Mouse (Mus musculus): Measurements from ENCODE around the gene Eml3. TPM values are rescaled to one million over a fixed set of nuclear protein-coding genes. Genes with fewer than 3 reads are reported as not detected.

Eml3 gene
- polyA plus RNA-seq, 1 experiment from 2014 or later: 9.5 TPM

DNA sequence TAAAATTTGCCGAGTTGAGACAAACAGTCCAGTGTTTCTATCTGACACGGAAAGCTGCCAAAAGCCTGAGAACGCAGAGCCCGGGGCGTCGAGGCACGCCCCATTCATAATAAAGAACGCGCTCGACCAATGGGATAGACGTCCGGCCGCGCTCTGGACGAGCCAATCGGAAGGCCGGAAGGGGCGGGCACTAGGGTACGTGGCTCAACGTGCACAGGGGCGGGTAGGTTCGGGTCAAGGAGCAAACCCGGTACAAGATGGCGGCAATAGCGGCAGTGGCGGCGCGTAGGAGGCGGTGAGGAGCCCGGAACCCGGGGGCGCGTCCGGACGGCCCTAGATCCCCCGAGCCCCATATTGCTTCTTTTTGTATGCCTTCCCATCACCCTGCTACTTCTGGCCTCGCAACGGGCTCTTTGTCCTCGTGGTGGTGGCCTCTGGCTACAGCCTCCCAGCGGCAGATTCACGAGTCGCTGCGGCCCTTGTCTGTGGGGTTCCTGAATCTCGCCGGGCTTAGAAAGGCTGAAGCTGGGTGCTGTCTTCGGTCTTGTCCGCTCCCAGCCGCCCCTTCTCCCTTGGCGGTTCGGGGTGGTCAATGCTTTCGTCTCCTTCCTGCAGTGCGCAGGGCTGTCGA lies 31.4 kb upstream of the Eml3 start, which contains the start of gene Ganab:
Ganab (plus strand) TSS at position 207 of the 631 bp plus-strand sequence.
- H3K9ac ChIP-seq (replicated peaks): peak within 1 kb of the TSS; percentile 97
- peak; percentile 99 for ATAC-seq
- peak; percentile 98 for DNase-seq
- peak within 1 kb of the TSS; percentile 97 for H3K27ac ChIP-seq (ENCODE audit: low read depth)
- peaks cover 12% of the 10 kb centered on the region for H3K36me3 ChIP-seq (replicated peaks; ENCODE audit: insufficient read depth, low read length)
- H3K4me3 ChIP-seq (ENCODE audit: low read depth, low read length): peak within 1 kb of the TSS; percentile 98
- H3K9me3 ChIP-seq (ENCODE audit: low read length): no peaks in the 10 kb centered on the region
- under 1% methylated on average over 53 of the region's 53 CpGs for WGBS (ENCODE audit: insufficient replicate concordance)
- H3K4me2 ChIP-seq (ENCODE audit: low read depth, low read length): peak within 1 kb of the TSS; percentile 94
- H3K27me3 ChIP-seq (ENCODE audit: insufficient read depth, low read length): no peaks in the 10 kb centered on the region
- H3K4me1 ChIP-seq (ENCODE audit: insufficient read depth): peaks cover 41% of the 10 kb centered on the region
- peak; percentile 32 for TF ChIP-seq CTCF (IDR thresholded peaks at IDR 0.05; ENCODE audit: low read depth)
- 0 out of 2 replicates have a peak, but pooled peaks have one; percentile 37 for TF ChIP-seq EP300 (IDR thresholded peaks at IDR 0.05; ENCODE audit: low read depth)

DNA sequence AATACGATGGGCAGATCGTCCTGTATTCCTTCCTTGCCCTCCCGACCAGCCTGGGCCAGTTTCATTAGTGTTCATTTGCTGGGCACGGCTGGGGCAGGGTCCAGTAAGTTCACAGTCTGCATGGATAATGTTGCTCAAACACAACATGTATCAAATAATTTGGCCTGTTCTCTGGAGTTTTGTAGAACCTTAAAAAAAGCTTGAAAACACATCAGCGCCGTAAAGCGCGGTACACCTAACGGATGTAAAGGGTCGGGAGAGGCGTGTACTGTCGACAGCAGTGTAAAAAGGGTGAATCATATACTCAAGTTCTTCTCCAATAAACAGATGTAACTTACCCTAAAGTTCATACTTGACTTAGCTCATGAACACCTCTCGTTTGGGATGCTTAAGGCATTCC lies 30.8 kb upstream of the Eml3 start:
- Histone ChIP-seq H3K4me3 (ENCODE audit: low read depth, low read length) (peak overlapping the region; percentile 98), H3K27me3 (ENCODE audit: insufficient read depth, low read length) (no peaks in the 10 kb centered on the region), H3K9me3 (ENCODE audit: low read length) (no peaks in the 10 kb centered on the region), H3K36me3 (replicated peaks; ENCODE audit: insufficient read depth, low read length) (peaks cover 17% of the 10 kb centered on the region), H3K9ac (replicated peaks) (peak overlapping the region; percentile 97), H3K4me1 (ENCODE audit: insufficient read depth) (peaks cover 40% of the 10 kb centered on the region), H3K4me2 (ENCODE audit: low read depth, low read length) (peak overlapping the region; percentile 94), H3K27ac (ENCODE audit: low read depth) (peak overlapping the region; percentile 97)
- no peak for TF ChIP-seq CTCF (IDR thresholded peaks at IDR 0.05; ENCODE audit: low read depth)
- TF ChIP-seq EP300 (IDR thresholded peaks at IDR 0.05; ENCODE audit: low read depth): no peak
- WGBS (ENCODE audit: insufficient replicate concordance): 3% methylated on average over 13 of the region's 13 CpGs
- DNase-seq (no peak), ATAC-seq (no peak)

DNA sequence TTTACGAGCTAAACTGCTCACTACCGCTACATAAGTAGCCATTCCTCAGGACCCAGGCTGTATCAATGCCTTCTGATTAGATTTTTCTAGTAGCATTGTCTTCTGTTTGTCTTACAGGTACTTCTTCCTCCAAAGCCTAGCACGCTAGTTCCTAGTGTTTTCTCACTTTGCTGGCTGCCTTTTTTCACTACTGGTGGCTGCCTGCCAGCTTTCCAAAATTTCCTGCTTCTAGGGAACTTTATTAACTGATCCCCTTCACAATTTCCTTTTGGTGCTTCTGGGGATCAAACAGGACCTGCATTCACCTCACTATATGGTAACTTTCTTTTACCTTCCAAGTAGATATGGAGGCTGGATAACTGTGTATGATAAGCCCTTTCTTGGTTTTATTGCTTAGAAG lies 30.3 kb upstream of the Eml3 start:
- no peak for DNase-seq
- Histone ChIP-seq H3K4me1 (ENCODE audit: insufficient read depth) (peaks cover 35% of the 10 kb centered on the region), H3K27ac (ENCODE audit: low read depth) (no peak overlapping the region; the same call in 1 of the 2 replicates)

DNA sequence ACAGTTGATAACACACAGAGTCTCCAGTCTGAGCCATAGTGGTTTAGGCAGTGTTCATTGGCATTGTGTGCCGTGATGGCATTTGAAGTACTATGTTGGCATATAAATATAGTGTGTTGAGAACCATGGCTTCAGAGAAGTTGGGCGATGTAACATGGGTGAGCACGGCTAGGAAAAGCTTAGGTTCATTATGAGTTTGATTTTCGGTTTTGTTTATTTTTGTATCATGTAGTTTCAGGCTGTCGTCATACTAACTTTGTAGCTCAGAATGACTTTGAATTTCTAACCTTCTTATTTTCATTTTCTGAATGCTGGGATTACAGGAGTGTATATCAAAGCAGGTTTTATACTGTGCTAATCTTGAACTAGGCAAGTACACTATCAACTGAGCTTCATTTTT lies 25.9 kb upstream of the Eml3 start:
- no peak for TF ChIP-seq CTCF (IDR thresholded peaks at IDR 0.05; ENCODE audit: low read depth)
- TF ChIP-seq EP300 (IDR thresholded peaks at IDR 0.05; ENCODE audit: low read depth): no peak
- Histone ChIP-seq H3K9me3 (ENCODE audit: low read length) (no peaks in the 10 kb centered on the region), H3K9ac (replicated peaks) (no peak overlapping the region), H3K4me1 (ENCODE audit: insufficient read depth) (peaks cover 20% of the 10 kb centered on the region), H3K27ac (ENCODE audit: low read depth) (no peak overlapping the region), H3K4me2 (ENCODE audit: low read depth, low read length) (no peak overlapping the region), H3K27me3 (ENCODE audit: insufficient read depth, low read length) (no peaks in the 10 kb centered on the region), H3K4me3 (ENCODE audit: low read depth, low read length) (no peak overlapping the region), H3K36me3 (replicated peaks; ENCODE audit: insufficient read depth, low read length) (peaks cover 54% of the 10 kb centered on the region)
- no peak for DNase-seq
- no peak for ATAC-seq
- 90% methylated on average over 5 of the region's 5 CpGs for WGBS (ENCODE audit: insufficient replicate concordance)

More for the DNA sequence above, 30.3 kb upstream of the Eml3 start:
- Histone ChIP-seq H3K36me3 (replicated peaks; ENCODE audit: insufficient read depth, low read length) (peaks cover 20% of the 10 kb centered on the region), H3K4me3 (ENCODE audit: low read depth, low read length) (peak overlapping the region; percentile 98), H3K4me2 (ENCODE audit: low read depth, low read length) (peak overlapping the region; percentile 94), H3K27me3 (ENCODE audit: insufficient read depth, low read length) (no peaks in the 10 kb centered on the region), H3K9me3 (ENCODE audit: low read length) (no peaks in the 10 kb centered on the region), H3K9ac (replicated peaks) (peak overlapping the region; percentile 97)
- no peak for TF ChIP-seq CTCF (IDR thresholded peaks at IDR 0.05; ENCODE audit: low read depth)
- no peak for TF ChIP-seq EP300 (IDR thresholded peaks at IDR 0.05; ENCODE audit: low read depth)
- ATAC-seq: no peak
- 25% methylated on average over 3 of the region's 3 CpGs for WGBS (ENCODE audit: insufficient replicate concordance)

DNA sequence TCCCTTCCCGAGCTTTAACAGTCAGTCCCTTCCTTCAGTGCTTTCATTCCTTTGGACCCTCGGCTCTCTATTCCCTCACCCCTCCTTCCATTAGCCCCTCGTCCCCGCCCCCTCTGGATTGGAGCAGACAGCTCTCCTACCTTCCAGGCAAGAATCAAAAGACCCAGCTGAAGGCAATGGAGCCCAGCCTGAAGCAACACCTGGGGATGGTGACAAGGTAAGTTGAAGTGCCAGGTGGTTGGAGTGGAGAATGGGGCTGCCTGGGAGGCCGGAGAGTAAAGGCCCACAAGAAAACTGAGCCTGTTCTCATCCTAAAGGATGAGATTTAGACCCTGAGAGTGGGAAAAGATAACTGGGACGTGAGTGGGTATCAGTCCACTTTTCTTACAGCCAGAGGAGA lies 20.8 kb upstream of the Eml3 start:
- no peak overlapping the region for H3K4me2 ChIP-seq (ENCODE audit: low read depth, low read length)
- H3K4me3 ChIP-seq (ENCODE audit: low read depth, low read length): no peak overlapping the region
- ATAC-seq (no peak), DNase-seq (no peak)
- H3K4me1 ChIP-seq (ENCODE audit: insufficient read depth): no peaks in the 10 kb centered on the region
- H3K27ac ChIP-seq (ENCODE audit: low read depth): no peak overlapping the region
- peaks cover 94% of the 10 kb centered on the region for H3K36me3 ChIP-seq (replicated peaks; ENCODE audit: insufficient read depth, low read length)
- H3K9ac ChIP-seq (replicated peaks): no peak overlapping the region
- H3K9me3 ChIP-seq (ENCODE audit: low read length): no peaks in the 10 kb centered on the region
- WGBS (ENCODE audit: insufficient replicate concordance): 89% methylated on average over 6 of the region's 6 CpGs
- no peak for TF ChIP-seq CTCF (IDR thresholded peaks at IDR 0.05; ENCODE audit: low read depth)
- TF ChIP-seq EP300 (IDR thresholded peaks at IDR 0.05; ENCODE audit: low read depth): no peak
- no peaks in the 10 kb centered on the region for H3K27me3 ChIP-seq (ENCODE audit: insufficient read depth, low read length)

DNA sequence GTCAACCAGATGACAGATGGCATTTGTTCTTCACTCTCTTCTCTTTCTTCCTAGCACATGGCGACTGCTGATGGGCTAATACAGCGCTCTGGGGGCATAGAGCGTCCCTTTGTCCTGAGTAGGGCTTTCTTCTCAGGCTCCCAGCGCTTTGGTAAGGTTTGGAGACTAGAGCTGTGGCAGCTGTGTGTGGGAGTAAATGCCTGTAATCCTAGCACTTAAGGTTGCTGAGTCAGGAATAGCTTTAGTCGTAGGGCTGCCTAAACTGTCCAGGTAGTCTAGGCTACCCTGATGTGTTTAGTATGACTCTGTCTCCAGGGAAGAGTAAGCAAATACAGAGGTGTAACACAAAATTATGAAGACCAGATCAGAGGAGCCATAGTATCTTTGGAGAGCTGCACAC lies 17.5 kb upstream of the Eml3 start:
- Histone ChIP-seq H3K27me3 (ENCODE audit: insufficient read depth, low read length) (no peaks in the 10 kb centered on the region), H3K4me1 (ENCODE audit: insufficient read depth) (no peaks in the 10 kb centered on the region), H3K4me3 (ENCODE audit: low read depth, low read length) (no peak overlapping the region), H3K36me3 (replicated peaks; ENCODE audit: insufficient read depth, low read length) (peaks cover 95% of the 10 kb centered on the region), H3K27ac (ENCODE audit: low read depth) (no peak overlapping the region), H3K9me3 (ENCODE audit: low read length) (no peaks in the 10 kb centered on the region), H3K4me2 (ENCODE audit: low read depth, low read length) (no peak overlapping the region), H3K9ac (replicated peaks) (no peak overlapping the region)
- no peak for ATAC-seq
- no peak for TF ChIP-seq CTCF (IDR thresholded peaks at IDR 0.05; ENCODE audit: low read depth)
- TF ChIP-seq EP300 (IDR thresholded peaks at IDR 0.05; ENCODE audit: low read depth): no peak
- DNase-seq: no peak
- WGBS (ENCODE audit: insufficient replicate concordance): 92% methylated on average over 5 of the region's 5 CpGs

Measured in liver, postnatal 0 days (tissue).